Mouse (Mus musculus) bone marrow, adult 2 months (tissue): ENCODE data around the gene Trim23. TPM values are rescaled to one million over a fixed set of nuclear protein-coding genes. Genes with fewer than 3 reads are reported as not detected.

Source experiments
- H3K27ac ChIP-seq: fragments of 200-500 bp; 2 replicates; pipeline ENCODE4 v1.5.1; 2012; ENCODE audit warnings: low read depth, mild to moderate bottlenecking, control low read depth, inconsistent platforms, low read length; ENCODE audit not compliant: control insufficient read depth, poor library complexity, insufficient read depth
- H3K4me1 ChIP-seq: fragments of 200-500 bp; 2 replicates; pipeline ENCODE4 v1.6.1; 2011; ENCODE audit warnings: low read length; ENCODE audit not compliant: control insufficient read depth, insufficient read depth
- H3K4me3 ChIP-seq: fragments of 200-500 bp; replicated peaks from 2 replicates; pipeline ENCODE3; 2011; ENCODE audit warnings: mild to moderate bottlenecking, low read depth, low read length, control low read depth; ENCODE audit not compliant: control insufficient read depth
- CTCF ChIP-seq: fragments of 200-500 bp; IDR thresholded peaks from 2 replicates; pipeline ENCODE4 v1.5.1; 2011; ENCODE audit warnings: low read length, control low read depth; ENCODE audit not compliant: control insufficient read depth, insufficient read depth
- POLR2A ChIP-seq: fragments of 200-500 bp; IDR thresholded peaks from 2 replicates; pipeline ENCODE4 v1.6.1; 2011; ENCODE audit warnings: low read depth, mild to moderate bottlenecking, control low read depth, low read length, borderline replicate concordance; ENCODE audit not compliant: control insufficient read depth
- WGBS: fragments of 180-500 bp; shearing (Covaris S2); methylation state at CpG from one replicate; pipeline ENCODE4 v1.1.7; 2018; 5-methylcytosine and 5-hydroxymethylcytosine counted together
- polyA plus RNA-seq: library from polyadenylated mRNA; stranded (reverse); fragments of >200 nt; gene quantifications from 2 replicates; pipeline ENCODE4 v1.2.4, GENCODE M21; 2011; ENCODE audit warnings: low replicate concordance; ENCODE audit not compliant: missing spikeins, insufficient read depth, insufficient read length

The Trim23 gene
- polyA plus RNA-seq, 1 experiment = 6.0 TPM

DNA sequence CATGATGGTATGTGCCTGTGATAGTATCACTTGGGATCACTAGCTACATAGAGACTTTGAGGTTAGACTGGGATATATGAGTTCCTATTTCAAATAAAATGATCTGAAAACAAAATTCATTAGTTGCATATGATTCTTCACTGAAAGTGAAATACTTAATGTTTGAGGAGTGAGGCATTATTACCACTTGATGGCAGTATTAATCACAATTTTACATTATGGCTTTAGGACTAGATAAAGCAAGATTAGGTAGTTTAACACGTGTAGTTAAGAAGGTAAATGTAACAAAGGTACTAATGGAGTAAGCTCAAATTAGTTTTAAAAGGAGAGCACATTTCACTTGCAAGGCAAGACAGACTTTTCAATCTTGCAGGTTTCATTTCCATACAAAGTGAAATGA lies 25.7 kb downstream of the Trim23 start:
- Histone ChIP-seq H3K27ac (no peak overlapping the region), H3K4me1 (no peaks in the 10 kb centered on the region), H3K4me3 (no peak overlapping the region)
- TF ChIP-seq CTCF (no peak), POLR2A (no peak)
- 46% methylated on average over 1 of the region's 1 CpGs for WGBS

DNA sequence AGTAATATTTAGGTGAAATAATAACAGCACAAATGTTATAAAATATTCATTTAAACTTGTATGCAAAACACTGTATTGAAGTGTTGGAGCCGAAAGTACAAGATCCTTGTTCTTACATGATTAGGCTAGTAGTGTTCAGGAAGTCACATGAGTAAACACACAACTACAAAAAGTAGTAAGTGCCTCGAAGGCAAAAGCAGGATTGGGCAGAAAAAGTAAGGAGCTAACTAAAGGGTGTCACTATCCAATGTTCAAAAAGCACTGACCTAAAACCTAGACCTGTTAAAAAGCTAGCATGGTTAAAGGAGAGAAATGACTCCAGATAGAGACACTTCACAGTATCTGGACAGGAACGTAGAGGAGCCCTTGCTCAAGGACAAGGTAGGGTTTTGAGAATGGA lies 48.9 kb downstream of the Trim23 start:
- H3K4me3 ChIP-seq = peak overlapping the region; percentile 5
- no peak for TF ChIP-seq POLR2A
- TF ChIP-seq CTCF = no peak

DNA sequence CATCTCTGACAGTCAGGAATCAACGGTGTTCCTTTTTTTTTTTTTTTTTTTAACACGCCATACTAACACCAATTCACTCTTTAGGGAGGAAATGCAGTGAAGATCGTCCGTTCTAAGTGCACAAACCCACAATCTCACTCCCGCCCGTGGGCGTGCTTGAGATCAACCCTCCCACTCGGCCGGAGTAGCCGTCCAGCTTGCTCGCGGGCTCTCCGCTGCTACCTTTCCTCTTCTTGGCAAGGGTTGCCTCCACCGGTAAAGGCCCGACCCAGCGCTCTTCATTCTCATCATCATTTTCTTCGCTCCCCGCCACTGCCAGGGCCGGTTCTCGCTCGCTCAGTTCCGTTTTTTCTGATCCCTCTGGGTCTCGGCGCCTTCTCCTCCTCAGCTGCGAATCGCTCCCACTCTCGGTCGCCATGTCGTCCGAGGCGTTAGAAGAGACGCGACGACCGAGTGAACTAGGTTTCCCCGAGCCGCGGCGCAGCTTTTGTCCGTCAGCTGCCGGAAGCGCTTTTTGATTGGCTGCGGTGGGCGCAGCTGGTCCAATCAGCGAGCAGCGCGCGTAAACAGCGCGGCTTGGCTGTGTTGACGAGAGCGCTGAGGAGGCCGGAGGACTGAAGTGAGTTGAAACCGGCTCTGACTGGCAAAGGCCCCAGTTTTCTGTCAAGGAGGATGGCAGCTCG lies 49.9 kb downstream of the Trim23 start, which contains the start of the genes Cenpk and Ppwd1:
TSS of gene Cenpk (plus strand) at position 228 of the 683 bp plus-strand sequence.
TSS of gene Ppwd1 (minus strand) at position 460 of the 683 bp plus-strand sequence.
- Histone ChIP-seq H3K27ac (peak within 1 kb of the TSS; percentile 95), H3K4me3 (peak within 1 kb of the TSS; percentile 89), H3K4me1 (no peaks in the 10 kb centered on the region)
- TF ChIP-seq CTCF (no peak), POLR2A (peak; percentile 91; the same call in 1 of the 2 replicates)
- WGBS = under 1% methylated on average over 55 of the region's 55 CpGs

More for the DNA sequence above, 48.9 kb downstream of the Trim23 start:
- 12% methylated on average over 3 of the region's 3 CpGs for WGBS
- no peak overlapping the region for H3K27ac ChIP-seq
- no peaks in the 10 kb centered on the region for H3K4me1 ChIP-seq

DNA sequence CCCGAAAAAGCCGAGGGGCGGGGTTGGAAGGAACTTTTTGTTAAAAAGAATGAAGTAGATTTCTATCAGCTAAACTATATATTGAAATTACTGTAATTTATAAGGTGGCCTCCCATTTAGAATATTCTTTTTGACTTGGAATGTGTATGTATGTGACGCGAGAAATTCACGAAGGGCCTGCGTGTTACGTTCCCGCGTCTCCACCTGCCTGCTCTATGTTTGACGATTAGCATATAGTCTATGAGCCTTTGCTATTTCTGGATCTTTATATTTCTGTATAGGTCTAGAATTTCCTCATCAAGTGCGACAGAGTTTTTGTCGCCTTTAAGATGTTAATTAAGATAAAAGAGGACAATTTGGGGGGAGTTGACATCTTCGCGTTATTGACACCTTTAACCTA lies 50.6 kb downstream of the Trim23 start:
- peak overlapping the region; percentile 89 for H3K4me3 ChIP-seq
- TF ChIP-seq CTCF = no peak
- no peak for TF ChIP-seq POLR2A
- peak overlapping the region; percentile 95 for H3K27ac ChIP-seq
- WGBS = 2% methylated on average over 15 of the region's 15 CpGs
- H3K4me1 ChIP-seq = no peaks in the 10 kb centered on the region

Other genes starting within 250 kb of the Trim23 start
- 3.6 and 12.4 TPM in 2 replicates for gene Nln, start 69.2 kb upstream of the Trim23 start, polyA plus RNA-seq
- 1.1 TPM in 1 of 2 replicates, not detected in the other for gene Sgtb, start 69.1 kb upstream of the Trim23 start, polyA plus RNA-seq
- 5.9 and 18.8 TPM in 2 replicates for gene Trappc13, start 328 bp upstream of the Trim23 start, polyA plus RNA-seq
- 20.8 and 22.4 TPM in 2 replicates for gene Cenpk, start 49.8 kb downstream of the Trim23 start, polyA plus RNA-seq
- gene Ppwd1, start 50.0 kb downstream of the Trim23 start, polyA plus RNA-seq = 12.2 and 16.4 TPM in 2 replicates
- 0.52 and 1.4 TPM in 2 replicates for gene Adamts6, start 109.0 kb downstream of the Trim23 start, polyA plus RNA-seq